Mouse (Mus musculus): ENCODE measurements around the gene Gmps.

The Gmps gene

DNA sequence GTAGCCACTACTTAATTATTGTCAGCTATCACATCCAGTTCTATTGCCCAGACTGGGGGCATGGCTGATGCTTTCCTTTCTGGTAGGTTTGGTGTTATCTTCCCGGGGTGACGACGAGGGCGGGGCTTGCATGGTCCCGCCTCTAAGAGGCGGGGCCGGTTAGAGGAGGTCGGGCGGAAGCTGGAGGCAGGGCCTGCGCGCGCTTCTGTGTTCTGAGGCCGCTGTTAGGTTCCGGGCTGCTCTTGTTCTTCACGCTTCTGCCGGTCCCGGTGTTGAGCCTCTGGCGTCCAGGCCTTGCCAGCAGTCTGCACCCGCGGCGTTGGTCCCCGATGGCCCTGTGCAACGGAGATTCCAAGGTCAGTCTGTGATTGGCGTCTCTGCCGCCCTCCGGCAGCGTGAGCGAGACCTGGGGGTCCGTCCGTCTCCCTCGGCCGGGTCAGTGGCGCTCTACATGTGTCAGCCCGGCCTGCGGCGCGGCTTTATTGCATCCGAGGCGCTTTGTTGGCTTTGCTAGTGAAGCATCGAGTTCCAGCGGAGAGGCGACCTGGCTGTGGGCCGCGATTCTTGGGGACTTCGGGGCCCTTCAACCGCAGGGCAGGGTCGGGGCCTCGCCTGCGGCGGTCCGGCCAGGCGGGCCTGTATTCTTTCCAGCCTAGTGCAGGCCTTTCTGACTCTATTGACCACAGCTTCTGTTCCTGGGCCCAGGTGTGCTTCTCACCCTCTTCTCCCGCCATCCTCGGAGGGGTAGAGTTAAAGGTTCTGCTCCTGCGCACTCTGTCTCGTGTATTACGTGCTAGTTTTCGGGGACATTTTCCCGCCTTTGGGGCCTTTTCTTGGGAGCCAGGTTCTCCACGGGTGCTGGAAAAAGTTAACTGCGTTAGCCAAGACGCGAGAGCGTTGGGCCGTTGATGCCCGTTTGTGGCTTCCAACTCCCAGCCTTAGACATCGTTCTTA is at the start of gene Gmps:
Gene Gmps, plus strand, starts transcription at position 152 of the 954 bp plus-strand sequence.
- DNase-seq (ENCODE audit: extremely low spot score, low spot score) = peak; percentile 92

DNA sequence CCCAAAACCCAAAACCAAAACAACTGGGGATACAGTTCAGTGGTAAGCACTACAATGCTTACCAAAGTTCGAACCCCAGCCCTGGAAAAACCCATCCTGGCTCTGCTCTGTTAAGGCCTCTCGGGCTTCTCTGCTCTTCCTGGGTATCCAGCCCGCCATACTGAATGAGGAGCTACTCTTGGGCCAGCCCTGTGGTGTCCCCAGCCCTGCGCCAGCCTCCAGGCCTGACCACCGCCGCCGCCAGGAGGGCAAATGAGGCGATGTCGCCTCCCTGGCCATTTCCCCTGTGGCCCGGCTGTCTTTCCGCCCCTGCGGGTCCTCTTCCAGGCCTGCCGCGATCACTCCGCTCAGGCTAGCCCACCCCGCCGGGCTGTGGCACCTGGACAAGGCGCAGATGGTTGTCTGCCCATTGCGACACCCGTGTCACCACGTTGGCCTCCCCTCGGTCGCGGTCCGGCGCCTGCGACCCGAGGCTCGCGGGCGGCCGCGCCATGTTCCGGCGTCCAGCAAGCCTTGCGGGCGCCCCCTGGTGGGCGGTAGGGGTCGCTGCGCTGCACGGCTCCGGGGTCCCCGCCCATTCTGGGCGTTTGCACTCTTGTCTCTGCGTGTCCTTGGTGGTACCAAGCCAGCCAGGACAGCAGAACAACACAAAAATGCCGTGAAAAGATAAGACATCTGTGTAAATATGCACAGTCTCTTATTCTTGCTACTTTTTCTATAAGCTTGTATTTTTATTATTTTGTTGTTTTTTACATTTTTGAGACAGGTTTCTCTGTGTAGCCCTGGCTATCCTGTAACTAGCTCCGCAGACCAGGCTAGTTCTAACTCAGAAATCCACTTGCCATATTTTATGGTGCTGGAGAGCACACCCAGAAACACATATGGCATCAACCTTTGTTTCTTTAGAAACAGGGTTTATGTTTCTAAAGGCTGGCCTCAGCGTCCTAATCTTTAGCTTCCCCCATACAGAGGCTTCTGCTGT is 46.7 kb upstream of the Gmps start, which contains the start of gene E130311K13Rik:
Gene E130311K13Rik, minus strand, starts transcription at position 595 of the 982 bp plus-strand sequence.
- peak; percentile 92 for DNase-seq (ENCODE audit: extremely low spot score, low spot score)

DNA sequence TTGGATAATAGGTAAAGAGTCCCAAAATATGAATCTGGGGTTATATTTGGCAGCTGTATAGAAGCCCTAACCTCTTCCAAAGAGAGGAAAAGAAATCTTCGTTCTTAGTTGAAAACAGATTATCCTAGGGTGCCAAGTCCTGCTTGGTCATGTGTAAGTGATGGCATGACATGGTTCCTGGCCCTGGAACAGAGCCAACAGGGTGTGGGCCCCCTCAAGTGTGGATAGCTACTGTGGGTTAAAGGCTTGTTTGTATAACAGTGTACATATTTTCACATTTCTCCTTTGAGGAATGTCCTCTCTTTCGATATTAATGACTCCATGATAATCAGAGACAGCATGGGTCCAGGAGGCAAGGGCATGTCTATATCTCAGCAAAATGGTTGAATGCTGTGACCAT is 37.0 kb upstream of the Gmps start:
- no peak for DNase-seq (ENCODE audit: extremely low spot score, low spot score)

DNA sequence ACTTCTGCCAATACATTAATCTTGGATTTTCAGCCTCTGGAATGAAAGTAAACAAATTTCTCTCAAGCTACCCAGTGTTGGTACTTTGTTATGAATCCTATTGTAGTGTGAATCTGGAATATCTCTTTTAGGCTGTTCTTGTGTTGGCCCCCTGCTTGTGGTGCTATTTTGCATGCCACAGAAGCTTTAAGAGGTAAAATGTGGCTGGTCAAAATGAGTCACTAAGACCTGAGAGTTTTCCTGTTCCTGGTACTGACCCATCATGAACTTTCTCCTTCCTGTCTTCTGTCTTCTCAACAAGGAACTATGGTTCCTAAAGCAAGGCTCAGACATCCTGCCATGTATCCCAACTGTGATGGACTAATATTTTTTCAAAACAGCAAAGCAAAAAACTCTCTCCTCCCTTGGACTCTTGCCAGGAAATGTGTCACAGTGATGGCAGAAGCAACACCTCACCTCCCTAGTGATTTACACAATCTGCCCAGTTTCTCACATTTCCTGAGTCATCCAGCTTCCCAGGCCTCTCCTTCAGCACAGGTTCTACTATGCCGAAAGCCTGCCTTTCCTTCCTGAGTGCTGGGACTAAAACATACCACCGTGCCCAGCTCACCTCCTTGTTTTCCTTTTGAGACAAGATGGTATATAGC is 34.6 kb upstream of the Gmps start:
- DNase-seq (ENCODE audit: extremely low spot score, low spot score) = no peak

DNA sequence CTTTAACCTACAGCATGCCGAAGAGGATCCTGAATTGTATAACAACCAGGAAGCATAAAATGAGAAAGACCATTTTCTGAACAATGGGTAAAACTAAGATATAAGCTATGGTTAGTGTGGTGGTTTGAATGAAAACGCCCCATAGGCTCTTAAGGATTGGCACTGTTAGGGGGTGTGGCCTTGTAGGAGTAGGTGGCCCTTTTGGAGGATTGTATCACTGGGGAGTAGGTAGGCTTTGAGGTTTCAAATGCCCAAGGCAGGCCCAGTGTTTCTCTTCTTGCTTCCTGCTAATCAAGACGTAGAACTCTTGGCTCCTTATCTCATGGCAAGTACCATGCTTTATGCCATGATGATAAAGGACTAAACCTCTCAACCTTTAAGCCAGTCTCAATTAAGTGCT is 26.1 kb upstream of the Gmps start:
- no peak for DNase-seq (ENCODE audit: extremely low spot score, low spot score)

DNA sequence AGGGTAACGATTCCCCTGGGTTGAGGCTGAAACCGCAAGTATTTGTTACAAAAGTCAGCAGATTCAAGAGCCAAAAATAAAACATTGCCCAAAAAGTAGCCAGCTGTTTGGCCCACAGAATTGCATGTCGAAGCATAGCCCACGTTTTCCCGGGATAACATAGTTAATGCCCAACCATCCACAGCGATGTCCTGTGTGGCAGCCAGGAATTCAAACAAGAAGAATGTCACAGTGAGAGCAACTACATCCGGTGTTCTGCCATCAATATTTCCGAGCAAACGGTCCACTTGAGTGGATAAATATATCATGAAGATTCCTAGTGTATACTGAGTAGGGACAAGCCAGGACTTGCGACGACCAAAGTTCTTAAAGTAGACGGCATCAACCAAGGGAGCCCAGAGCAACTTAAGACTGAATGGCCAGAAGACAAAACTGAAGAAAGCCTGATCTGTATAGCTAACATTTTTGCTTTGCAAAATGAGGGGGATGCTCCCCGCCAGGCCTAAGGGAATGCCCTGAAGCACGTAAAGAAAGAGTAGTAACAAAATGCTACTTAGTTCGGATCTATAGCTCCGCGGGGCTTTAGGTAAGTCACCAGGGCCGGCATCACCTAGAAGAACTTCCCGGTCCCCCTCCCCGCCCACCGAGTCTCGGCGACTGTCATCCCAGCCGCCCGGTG is 12.3 kb upstream of the Gmps start:
- peak; percentile 24 for DNase-seq (ENCODE audit: extremely low spot score, low spot score)

DNA sequence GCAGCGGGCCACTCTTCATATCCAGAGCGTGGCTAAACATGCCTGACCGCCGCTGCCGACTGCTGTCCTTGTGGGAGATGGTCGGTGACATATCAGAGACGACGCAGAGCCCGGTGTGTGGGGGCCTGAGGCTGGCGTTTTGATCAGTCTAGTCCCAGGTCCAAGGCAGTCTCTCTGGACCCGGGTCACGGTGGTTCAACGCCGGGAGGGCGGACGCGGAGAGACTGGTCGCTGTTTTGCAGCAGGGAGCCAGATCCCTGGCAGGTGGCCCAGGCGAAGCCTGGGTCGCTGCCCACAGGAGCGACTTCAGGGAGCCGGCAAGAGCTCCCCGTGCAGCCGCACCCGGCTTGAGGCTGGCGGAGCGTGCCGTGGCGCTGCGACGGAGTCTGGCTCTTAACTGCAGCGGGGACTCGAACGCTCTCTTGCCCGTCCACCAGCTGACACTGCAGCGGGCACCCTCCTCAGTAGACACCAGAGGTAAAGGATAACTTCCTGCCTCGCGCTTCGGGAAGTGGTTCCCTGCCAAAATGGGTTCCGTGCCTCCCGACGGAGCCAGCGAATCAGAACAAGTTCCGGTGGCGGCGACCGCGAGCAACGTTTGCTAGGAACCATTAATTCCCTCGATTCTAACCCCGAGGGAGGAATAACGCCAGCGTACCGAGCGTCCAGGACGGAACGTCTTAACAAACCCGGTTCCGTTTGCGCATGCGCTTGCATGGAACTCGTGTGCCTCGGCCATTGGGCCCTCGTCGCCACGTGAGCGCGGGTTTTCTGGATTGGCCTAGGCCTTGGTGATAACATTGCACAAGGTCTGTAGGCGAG is 11.6 kb upstream of the Gmps start, which contains the start of gene Slc33a1:
Gene Slc33a1, minus strand, starts transcription at position 669 of the 822 bp plus-strand sequence.
- DNase-seq (ENCODE audit: extremely low spot score, low spot score) = peak; percentile 99

DNA sequence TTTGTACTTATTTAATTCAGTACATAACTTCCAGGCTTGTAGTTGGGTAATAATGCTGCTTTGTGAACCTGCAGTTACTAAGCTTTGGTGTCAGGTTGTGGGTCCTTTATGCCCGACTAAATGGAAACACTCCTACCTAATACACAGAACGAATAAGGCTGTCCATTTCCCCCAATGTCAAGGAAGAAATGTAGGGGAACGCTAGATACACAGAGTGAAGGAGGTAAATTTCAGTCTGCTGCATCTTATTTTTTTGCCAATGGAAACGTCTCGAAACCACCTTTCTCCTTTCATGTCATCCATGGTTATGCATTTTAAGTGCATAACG is 11.0 kb upstream of the Gmps start:
- no peak for DNase-seq (ENCODE audit: extremely low spot score, low spot score)

DNA sequence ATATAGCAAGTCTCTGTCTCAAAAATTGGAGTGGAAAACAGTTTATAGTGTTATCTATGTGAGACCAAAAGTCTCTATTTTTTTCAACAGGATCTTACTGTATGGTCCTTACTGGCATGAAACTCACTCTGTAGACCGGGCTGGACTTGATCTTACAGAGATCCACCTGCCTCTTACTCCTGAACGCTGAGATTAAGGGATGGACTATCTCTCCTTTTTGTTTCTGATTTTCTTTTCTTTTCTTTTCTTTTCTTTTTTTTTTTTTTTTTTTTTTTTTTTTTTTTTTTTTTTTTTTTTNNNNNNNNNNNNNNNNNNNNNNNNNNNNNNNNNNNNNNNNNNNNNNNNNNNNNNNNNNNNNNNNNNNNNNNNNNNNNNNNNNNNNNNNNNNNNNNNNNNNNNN is 10.0 kb upstream of the Gmps start:
- DNase-seq (ENCODE audit: extremely low spot score, low spot score) = no peak

DNA sequence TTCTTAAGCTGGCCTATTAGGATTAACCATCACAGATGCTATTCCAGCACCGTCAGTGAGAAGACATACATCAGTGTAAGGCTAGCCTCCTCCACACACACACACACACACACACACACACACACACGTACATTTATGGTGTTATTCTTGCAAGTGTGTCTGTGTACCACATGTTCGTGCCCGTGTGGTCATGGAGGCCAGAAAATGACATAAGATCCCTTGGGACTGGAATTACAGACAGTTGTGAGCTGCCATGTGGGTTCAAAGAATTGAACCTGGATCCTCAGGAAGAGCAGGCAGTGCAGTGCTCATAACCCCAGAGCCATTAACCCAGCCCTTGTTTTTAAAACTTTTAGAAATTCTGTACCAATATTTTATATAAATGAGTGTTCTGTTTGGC is 2.0 kb downstream of the Gmps start:
- DNase-seq (ENCODE audit: extremely low spot score, low spot score) = no peak

DNA sequence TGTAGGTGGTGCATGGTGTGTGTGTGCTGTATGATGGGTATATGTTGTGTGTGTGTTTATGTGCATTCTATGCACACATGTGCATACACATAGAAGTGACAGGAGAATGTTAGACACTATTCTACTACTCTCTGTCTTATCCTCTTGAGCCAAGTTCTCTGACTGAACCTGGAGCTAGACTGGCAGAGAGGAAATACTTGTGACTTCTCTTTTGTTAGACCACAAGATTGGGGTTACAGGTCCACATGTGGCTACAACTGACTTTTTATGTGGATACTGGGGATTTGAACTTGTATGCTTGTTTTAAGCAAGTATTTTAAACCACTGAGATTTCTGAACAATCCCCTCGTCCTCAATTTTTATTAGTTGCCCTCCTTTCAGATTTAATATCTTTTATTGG is 10.8 kb downstream of the Gmps start:
- DNase-seq (ENCODE audit: extremely low spot score, low spot score) = no peak

DNA sequence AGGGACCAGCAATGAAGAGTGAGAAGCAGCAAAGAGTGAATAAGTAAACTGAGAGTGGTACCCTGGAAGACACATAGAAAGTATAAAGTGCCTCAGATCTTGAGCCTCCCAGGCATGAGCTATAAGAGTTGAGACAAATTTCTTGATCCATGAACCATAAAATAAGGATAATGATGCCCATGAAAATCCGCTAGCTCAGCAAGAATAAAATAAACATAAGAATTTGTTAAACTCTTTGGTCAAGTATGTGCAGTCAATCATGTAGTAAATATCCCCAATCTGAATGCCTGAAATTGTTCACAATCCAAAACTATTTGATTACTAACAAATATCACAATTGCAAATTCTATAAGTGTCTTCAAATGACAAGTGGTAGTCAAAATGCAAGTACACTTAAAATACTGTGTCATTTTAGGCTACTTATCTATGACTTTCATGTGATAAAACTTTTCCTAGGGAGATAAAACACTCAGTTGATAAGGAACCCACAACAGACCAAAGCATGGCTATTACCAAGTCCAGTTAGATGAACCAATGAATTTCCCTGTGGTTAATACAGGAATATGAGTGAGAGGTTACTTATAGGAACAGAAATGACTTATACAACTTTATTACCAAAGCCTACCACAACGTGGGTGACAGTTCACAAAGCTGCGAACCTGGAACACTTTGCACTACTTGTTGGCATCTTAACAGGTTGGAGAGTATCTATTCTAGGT is 13.0 kb downstream of the Gmps start:
- no peak for DNase-seq (ENCODE audit: extremely low spot score, low spot score)

DNA sequence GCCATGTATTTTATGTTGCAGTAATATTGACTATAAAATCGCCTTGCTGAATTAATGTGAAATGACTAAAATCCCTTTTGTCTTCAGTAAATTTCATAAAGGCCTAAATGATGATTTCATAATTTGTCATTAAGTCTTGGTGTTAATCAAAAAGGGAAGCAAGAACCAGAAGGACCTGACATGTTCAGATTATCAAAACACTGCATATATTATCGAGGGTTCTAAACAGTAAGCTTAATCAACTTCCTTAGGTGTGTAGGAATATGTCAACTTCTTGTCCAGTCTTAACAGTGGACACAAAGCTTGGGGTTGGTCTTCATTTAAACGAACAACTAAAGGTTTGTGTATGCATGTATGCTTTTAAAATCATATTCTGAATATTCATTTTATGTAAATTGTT is 45.5 kb downstream of the Gmps start:
- DNase-seq (ENCODE audit: extremely low spot score, low spot score) = no peak

DNA sequence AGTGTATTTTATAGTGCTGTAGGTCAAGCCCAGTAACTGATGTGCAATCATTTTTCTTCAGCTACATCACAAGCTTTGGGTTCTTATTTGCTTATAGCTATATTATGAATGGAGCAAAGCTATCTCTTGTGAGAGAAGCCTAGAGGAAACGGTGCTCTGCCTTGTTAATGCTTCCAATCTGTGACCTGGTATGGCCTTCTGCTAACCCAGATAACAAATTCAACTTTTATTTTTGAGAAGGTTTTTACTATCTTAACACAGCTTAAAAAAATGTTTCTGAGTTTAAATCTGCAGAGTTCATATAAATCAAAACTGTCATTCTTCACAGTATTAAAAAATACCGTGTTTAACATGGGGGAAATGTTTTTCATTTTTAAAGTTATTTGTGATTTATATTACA is 46.0 kb downstream of the Gmps start:
- DNase-seq (ENCODE audit: extremely low spot score, low spot score) = no peak

DNA sequence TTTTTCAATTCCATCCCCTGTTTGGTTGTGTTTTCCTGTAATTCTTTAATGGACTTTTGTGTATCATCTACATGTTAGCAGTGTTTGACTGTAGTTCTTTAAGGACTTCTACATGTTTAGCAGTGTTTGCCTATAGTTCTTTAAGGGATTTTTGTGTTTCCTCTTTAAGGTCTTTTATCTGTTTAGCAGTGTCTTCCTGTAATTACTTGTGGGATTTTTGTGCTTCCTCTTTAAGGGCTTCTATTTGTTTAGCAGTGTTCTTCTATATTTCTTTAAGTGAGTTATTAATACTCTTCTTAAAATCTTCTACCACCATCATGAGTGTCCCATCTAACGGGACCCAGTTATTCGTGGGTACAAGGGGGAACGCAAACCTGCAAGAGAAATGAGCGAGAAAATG is 53.9 kb downstream of the Gmps start:
- DNase-seq (ENCODE audit: extremely low spot score, low spot score) = no peak

DNA sequence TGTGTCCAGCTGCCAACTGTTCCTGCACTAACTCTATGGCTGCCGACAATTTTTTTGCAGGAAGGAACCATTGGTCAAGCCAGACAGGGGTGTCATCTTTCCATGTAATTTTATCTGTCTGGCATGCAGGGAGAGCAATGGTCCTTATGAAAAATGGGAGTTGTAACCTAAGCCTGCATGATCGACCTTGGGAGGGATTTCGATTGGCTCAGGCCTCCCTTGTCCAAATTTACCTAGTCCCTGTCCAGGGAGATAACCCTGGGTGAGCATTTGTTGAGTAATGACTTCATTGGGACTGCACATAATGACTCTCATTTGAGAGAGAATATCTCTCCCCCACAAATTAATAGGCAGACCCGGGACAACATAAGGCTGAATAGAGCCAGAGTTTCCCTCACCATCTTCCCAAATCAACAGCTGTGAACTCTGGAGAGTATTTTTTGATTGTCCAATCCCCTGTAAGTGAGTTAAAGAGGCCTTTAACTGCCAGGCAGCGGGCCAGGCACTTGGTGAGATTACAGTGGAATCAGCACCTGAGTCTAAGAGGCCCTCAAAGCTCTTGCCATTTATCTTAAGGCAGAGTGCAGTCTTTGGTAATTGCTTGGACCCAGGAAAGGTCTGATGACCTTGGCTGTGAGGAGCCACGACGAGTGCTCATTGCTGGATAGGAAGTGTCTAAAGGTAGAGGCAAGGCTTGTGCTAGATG is 62.4 kb downstream of the Gmps start:
- no peak for DNase-seq (ENCODE audit: extremely low spot score, low spot score)

DNA sequence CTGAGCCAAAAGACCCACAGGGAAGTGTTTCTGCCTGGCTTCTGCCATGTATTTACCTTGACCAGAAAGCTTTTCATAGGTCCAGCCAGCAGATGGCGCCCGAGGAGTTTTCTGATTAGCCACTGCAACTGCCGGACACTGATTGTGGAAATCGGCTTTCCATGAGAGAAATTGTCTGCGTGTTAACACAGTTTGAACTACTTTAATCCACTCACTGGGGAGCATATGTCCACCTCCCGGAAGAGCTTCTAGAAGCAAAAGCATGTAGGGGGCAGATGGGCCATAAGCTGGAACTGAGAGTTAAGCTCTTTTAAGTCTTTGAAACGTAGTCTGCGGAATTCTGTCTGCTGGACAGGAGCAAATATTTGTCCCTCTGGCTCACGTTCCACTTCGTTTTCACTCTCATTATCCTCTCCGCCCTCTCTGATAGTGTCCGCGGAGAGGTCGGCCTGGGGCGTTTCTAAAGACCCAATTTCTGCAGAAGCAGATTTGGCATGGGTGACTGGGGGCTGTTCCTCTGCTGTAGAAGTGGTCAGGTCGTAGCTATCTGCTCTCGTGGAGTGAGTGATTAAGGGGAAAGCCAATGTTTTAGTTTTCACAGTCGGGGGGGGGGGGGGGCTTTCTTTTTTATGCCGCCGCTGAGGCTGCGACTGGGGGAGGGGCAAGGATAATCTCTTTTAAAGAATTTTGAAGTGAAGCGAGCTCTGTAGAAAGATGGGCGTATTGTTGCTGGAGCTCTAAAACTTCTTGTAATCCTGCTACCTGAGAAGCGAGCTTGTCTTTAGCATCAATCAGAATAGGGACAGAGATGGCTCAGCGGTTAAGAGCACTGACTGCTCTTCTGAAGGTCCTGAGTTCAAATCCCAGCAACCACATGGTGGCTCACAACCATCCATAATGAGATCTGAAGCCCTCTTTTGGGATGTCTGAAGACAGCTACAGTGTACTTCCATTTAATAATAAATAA is 64.2 kb downstream of the Gmps start:
- peak; percentile 91 for DNase-seq (ENCODE audit: extremely low spot score, low spot score)

Data from neural tube, embryonic 10.5 days (tissue).